Mouse (Mus musculus): ENCODE results near the gene Ulk4. TPM values are rescaled to one million over a fixed set of nuclear protein-coding genes. Genes with fewer than 3 reads are reported as not detected.

The Ulk4 gene
- 23.2 and 25.4 TPM in 2 replicates for polyA plus RNA-seq (2015; fragmentation: Nextera tagmentation; extraction: Ambion mirVana)

DNA sequence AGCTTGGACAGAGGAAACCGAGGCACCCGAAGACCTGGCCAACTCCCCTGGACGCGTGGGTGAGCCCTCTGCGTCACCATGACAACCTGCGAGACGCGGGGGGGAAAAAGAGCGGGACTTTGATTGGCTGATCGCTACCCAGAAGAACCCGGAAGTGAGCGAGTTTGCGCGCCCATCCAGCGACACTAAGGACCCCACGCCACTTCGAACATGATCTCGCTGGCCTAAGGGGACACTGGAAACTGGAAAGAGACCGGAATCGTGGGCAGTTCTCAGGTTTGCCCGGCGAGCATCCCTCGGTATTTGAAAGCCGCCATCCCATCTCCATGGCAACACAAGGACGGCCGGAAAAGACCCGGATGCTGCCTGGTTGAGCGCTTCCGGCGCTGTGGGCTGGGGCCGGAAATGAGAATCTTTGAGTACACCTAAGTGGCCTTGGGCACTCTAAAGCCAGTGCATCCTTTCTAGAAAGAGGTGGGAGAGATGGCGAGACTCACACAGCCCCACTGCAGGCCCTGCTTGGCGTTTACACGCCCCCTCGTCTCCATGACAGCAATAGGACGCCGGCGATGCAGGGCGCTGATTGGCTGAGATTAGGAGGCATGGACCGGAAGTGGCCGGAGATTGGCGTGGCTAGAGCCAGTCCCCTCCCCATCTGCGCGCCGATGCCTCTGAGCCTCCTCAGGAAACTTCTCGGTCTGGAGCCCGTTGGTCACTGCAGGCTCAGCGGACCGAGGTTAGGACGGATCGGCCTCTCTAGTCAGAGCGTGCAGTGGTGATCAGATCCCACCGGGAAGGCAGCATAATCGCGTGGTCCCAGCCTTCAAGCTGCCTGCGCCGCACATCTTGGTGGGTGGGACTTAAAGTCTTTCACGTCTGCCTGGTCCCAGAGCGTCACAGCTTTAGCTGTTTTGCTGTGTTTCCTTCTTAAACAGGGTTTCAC lies at the start of gene Ulk4:
Gene Ulk4, minus strand, starts transcription at position 80 of the 943 bp plus-strand sequence.
- peaks cover 11% of the 10 kb centered on the region for H3K4me1 ChIP-seq (ENCODE audit: insufficient read depth)
- DNase-seq (peak; percentile 92), ATAC-seq (peak; percentile 98)
- WGBS (ENCODE audit: insufficient replicate concordance) = under 1% methylated on average over 59 of the region's 59 CpGs
- H3K4me3 ChIP-seq (ENCODE audit: low read depth, low read length) = peak within 1 kb of the TSS; percentile 61
- TF ChIP-seq CTCF (IDR thresholded peaks at IDR 0.05; ENCODE audit: low read depth) (no peak), EP300 (IDR thresholded peaks at IDR 0.05; ENCODE audit: low read depth) (no peak)
- no peaks in the 10 kb centered on the region for H3K27me3 ChIP-seq (ENCODE audit: insufficient read depth, low read length)
- peak within 1 kb of the TSS; percentile 50 for H3K9ac ChIP-seq (replicated peaks)
- H3K4me2 ChIP-seq (ENCODE audit: low read depth, low read length) = peak within 1 kb of the TSS; percentile 89
- no peaks in the 10 kb centered on the region for H3K36me3 ChIP-seq (replicated peaks; ENCODE audit: insufficient read depth, low read length)
- peak within 1 kb of the TSS; percentile 44 for H3K27ac ChIP-seq (ENCODE audit: low read depth)
- H3K9me3 ChIP-seq (ENCODE audit: low read length) = no peaks in the 10 kb centered on the region

DNA sequence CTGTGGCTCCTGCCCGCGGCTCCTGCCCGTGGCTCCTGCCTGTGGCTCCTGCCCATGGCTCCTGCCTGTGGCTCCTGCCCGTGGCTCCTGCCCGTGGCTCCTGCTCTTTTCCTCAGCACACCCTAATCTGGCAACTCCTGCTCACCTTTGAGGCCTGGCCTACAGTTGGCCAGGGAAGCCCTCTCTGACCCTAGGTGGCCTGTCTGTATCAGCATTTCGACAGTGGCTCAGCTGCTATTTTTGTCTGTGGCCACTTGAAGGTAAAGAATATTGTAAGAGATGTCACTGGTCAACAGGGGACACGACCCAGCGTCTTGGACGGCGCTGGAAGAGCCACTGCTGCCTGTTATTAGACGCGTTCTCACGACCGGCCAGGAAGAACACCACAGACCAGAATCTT lies 45.0 kb upstream of the Ulk4 start:
- Histone ChIP-seq H3K9ac (replicated peaks) (no peak overlapping the region), H3K27me3 (ENCODE audit: insufficient read depth, low read length) (no peaks in the 10 kb centered on the region), H3K4me1 (ENCODE audit: insufficient read depth) (peaks cover 5% of the 10 kb centered on the region; the same call in 1 of the 2 replicates), H3K4me2 (ENCODE audit: low read depth, low read length) (no peak overlapping the region), H3K36me3 (replicated peaks; ENCODE audit: insufficient read depth, low read length) (peaks cover 6% of the 10 kb centered on the region; the same call in 1 of the 2 replicates), H3K9me3 (ENCODE audit: low read length) (no peaks in the 10 kb centered on the region), H3K4me3 (ENCODE audit: low read depth, low read length) (no peak overlapping the region), H3K27ac (ENCODE audit: low read depth) (no peak overlapping the region)
- no peak for ATAC-seq
- TF ChIP-seq EP300 (IDR thresholded peaks at IDR 0.05; ENCODE audit: low read depth) (no peak), CTCF (IDR thresholded peaks at IDR 0.05; ENCODE audit: low read depth) (no peak)
- no peak for DNase-seq
- 90% methylated on average over 14 of the region's 14 CpGs for WGBS (ENCODE audit: insufficient replicate concordance)

DNA sequence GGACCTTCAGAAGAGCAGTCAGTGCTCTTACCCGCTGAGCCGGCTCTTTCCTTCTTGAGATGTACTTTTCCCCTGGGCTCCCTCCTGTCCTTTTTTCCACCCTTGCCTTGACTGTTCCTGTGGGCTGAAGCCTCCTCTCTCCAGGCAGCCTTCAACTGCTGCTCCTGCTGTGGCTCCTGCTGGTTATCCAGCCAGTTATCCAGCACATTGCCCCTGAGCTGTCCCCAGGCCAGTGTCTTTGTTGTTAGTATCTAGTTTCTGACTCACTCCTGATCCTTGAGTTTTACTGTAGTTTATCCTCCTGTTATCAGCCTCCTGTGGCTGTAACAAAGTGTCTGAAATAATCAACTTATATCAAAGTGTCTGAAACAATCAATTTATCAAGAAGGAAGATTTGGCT lies 44.1 kb upstream of the Ulk4 start:
- Histone ChIP-seq H3K36me3 (replicated peaks; ENCODE audit: insufficient read depth, low read length) (peaks cover 6% of the 10 kb centered on the region; the same call in 1 of the 2 replicates), H3K4me3 (ENCODE audit: low read depth, low read length) (no peak overlapping the region), H3K4me1 (ENCODE audit: insufficient read depth) (peaks cover 13% of the 10 kb centered on the region), H3K4me2 (ENCODE audit: low read depth, low read length) (no peak overlapping the region), H3K27me3 (ENCODE audit: insufficient read depth, low read length) (no peaks in the 10 kb centered on the region), H3K27ac (ENCODE audit: low read depth) (no peak overlapping the region), H3K9me3 (ENCODE audit: low read length) (no peaks in the 10 kb centered on the region), H3K9ac (replicated peaks) (no peak overlapping the region)
- no peak for TF ChIP-seq CTCF (IDR thresholded peaks at IDR 0.05; ENCODE audit: low read depth)
- no peak for TF ChIP-seq EP300 (IDR thresholded peaks at IDR 0.05; ENCODE audit: low read depth)
- WGBS (ENCODE audit: insufficient replicate concordance) = 87% methylated on average over 2 of the region's 2 CpGs
- ATAC-seq = no peak
- no peak for DNase-seq

DNA sequence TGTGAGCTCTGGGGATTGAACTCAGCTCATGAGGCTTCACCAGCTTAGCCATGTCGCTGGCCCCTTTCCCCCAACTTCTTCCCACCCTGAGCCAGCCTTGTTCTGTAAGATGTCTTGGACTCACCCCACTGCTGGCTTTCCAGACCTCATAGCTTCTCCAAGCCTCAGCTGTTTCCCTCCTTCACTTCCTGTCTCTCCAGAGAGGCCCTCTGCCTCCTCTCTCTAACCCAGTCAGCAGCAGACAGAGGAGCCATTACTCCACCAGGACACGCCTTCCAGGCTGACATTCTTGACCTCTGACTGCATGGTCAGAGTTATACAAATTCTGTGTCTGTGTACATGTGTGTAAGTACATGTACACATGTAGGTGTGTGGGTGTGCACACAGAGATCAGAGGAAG lies 43.4 kb upstream of the Ulk4 start:
- peaks cover 6% of the 10 kb centered on the region; the same call in 1 of the 2 replicates for H3K36me3 ChIP-seq (replicated peaks; ENCODE audit: insufficient read depth, low read length)
- peaks cover 20% of the 10 kb centered on the region for H3K4me1 ChIP-seq (ENCODE audit: insufficient read depth)
- no peaks in the 10 kb centered on the region for H3K27me3 ChIP-seq (ENCODE audit: insufficient read depth, low read length)
- peak overlapping the region; percentile 16; the same call in 1 of the 2 replicates for H3K9ac ChIP-seq (replicated peaks)
- H3K4me2 ChIP-seq (ENCODE audit: low read depth, low read length) = no peak overlapping the region
- ATAC-seq (no peak), DNase-seq (no peak)
- H3K27ac ChIP-seq (ENCODE audit: low read depth) = no peak overlapping the region
- no peak overlapping the region for H3K4me3 ChIP-seq (ENCODE audit: low read depth, low read length)
- TF ChIP-seq EP300 (IDR thresholded peaks at IDR 0.05; ENCODE audit: low read depth) = no peak
- no peak for TF ChIP-seq CTCF (IDR thresholded peaks at IDR 0.05; ENCODE audit: low read depth)
- H3K9me3 ChIP-seq (ENCODE audit: low read length) = no peaks in the 10 kb centered on the region
- 52% methylated on average over 2 of the region's 2 CpGs for WGBS (ENCODE audit: insufficient replicate concordance)

DNA sequence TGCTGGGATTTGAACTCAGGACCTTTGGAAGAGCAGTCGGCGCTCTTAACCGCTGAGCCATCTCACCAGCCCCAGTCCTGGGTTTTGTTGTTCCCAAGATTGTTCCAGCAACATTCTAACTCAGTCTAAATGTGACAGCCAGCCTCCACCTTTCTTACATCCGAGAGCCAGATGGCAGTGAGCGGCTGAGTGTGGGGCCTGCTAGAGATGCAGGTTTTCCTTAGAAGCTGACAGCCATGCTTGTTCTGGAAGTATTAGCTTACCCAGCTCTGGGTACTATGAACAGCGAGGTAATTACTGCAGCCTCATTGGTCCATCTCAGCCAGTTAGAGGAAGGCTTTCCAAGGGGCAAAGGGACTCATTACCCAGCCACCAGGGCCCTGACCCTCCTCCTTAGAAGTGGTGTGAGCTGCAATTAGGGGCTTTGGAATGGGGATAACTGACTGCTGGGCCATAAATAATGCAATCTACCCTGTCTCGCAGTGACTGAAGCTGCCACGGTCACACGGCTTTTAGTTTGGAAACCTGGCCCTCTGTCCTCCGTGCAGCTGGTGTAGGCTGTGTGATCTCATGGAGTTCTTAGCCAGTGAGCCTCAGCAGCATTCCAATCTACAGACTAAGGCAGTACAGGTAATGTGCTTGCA lies 42.4 kb upstream of the Ulk4 start:
- 86% methylated on average over 10 of the region's 10 CpGs for WGBS (ENCODE audit: insufficient replicate concordance)
- ATAC-seq (no peak), DNase-seq (no peak)
- H3K27me3 ChIP-seq (ENCODE audit: insufficient read depth, low read length) = no peaks in the 10 kb centered on the region
- peaks cover 22% of the 10 kb centered on the region for H3K4me1 ChIP-seq (ENCODE audit: insufficient read depth)
- H3K36me3 ChIP-seq (replicated peaks; ENCODE audit: insufficient read depth, low read length) = peaks cover 6% of the 10 kb centered on the region; the same call in 1 of the 2 replicates
- no peak overlapping the region for H3K4me3 ChIP-seq (ENCODE audit: low read depth, low read length)
- no peak overlapping the region for H3K9ac ChIP-seq (replicated peaks)
- H3K9me3 ChIP-seq (ENCODE audit: low read length) = no peaks in the 10 kb centered on the region
- H3K27ac ChIP-seq (ENCODE audit: low read depth) = no peak overlapping the region
- no peak overlapping the region for H3K4me2 ChIP-seq (ENCODE audit: low read depth, low read length)
- no peak for TF ChIP-seq EP300 (IDR thresholded peaks at IDR 0.05; ENCODE audit: low read depth)

All from liver, postnatal 0 days (tissue).